ENCODE assay signal across 7 mouse cellular contexts in the genomic region with DNA sequence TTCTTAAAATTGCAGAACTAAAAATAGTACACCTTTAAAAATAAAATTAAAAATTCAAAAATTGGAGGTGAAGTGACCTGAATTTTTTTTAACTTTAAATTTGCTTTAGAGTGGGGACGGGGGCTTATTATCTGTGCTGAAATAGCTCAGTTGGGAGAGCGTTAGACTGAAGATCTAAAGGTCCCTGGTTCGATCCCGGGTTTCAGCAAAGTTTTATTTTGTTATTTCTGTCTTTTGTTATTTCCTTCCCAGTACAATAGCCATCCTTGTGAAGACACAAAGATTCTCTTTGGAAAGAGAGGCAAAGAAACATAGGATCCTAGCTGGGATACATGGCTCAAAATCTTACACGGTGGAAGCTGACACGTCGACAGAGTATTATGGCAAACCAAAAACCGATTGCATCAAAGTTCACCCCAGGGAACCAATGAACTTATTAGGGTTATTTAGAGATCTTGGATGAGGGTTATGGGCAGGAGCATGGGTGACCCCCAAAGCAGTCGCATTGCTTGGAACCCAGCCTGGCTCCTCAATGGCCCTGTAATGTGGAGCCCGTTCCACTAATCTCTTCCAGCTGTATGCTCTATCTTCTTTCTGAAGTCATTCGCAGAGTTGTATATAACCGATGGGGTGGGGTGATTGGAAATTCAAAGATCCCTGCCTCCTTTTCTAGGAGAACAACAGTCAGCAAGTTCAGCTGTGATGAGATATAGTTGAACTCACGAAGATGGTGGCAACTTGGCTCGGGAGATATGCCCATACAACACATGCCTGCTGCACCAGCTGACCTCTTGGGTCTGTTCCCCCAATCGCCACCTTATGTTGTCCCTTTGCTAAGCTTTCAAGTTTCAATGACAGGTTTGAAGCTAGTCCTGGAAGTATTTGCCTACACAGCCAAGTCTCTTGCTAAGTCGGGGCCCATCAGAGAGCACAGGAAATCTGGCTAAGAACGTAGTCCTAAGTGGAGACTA. TPM values are rescaled to one million over a fixed set of nuclear protein-coding genes. Genes with fewer than 3 reads are reported as not detected.
A peak's percentile ranks its signal among the peaks of the same experiment; 100 is the strongest.
DNase-seq lines count a peak whose midpoint lies in the region; ATAC-seq and TF ChIP-seq lines count a peak whose summit lies in the region.

No protein-coding gene starts in this region.

- H3K9me3 ChIP-seq in embryonic facial prominence, embryonic 14.5 days (ENCODE audit: control insufficient read depth, low read length) = no peaks in the 10 kb centered on the region
- H3K9me3 ChIP-seq in liver, embryonic 12.5 days (replicated peaks) = no peaks in the 10 kb centered on the region

- DNase-seq in testis, postnatal 10 days (ENCODE audit: low spot score) = no peak
- no peak for DNase-seq in embryonic facial prominence, embryonic 14.5 days (ENCODE audit: low spot score)
- no peak for DNase-seq in left cerebral cortex, postnatal 36 days (ENCODE audit: low spot score in 2 of 2)
- DNase-seq in Muller cell, postnatal 12 days (ENCODE audit: inconsistent ontology term) = no peak

- H3K9ac ChIP-seq in embryonic facial prominence, embryonic 14.5 days (ENCODE audit: low read depth, low read length) = no peak overlapping the region
- peak overlapping the region; percentile 76; the same call in 1 of the 2 replicates for H3K9ac ChIP-seq in liver, embryonic 12.5 days

- no peak for TF ChIP-seq POLR2A in testis, adult 2 months (IDR thresholded peaks at IDR 0.05; ENCODE audit: control insufficient read depth, low read depth, low read length)

- no peaks in the 10 kb centered on the region for H3K27me3 ChIP-seq in testis, adult 2 months (ENCODE audit: control insufficient read depth, insufficient read depth, low read length)
- no peaks in the 10 kb centered on the region for H3K27me3 ChIP-seq in embryonic facial prominence, embryonic 14.5 days (replicated peaks; ENCODE audit: control insufficient read depth, insufficient read depth, low read length)
- no peaks in the 10 kb centered on the region for H3K27me3 ChIP-seq in liver, embryonic 12.5 days (replicated peaks)

- intact Hi-C loops in left cerebral cortex, postnatal 36 days (cut with DNase I) = loop anchor here (5.0 to 10.0 kb wide), 4 partner anchors 41 to 586 kb away; a partner anchor contains a TSS

- no peaks in the 10 kb centered on the region for H3K36me3 ChIP-seq in testis, adult 2 months (ENCODE audit: control insufficient read depth, insufficient read depth, low read length)
- H3K36me3 ChIP-seq in embryonic facial prominence, embryonic 14.5 days (ENCODE audit: control insufficient read depth, insufficient read depth, low read length) = no peaks in the 10 kb centered on the region
- no peaks in the 10 kb centered on the region for H3K36me3 ChIP-seq in liver, embryonic 12.5 days

- H3K27ac ChIP-seq in testis, adult 2 months (ENCODE audit: control insufficient read depth, insufficient read depth, low read depth, low read length) = no peak overlapping the region
- H3K27ac ChIP-seq in embryonic facial prominence, embryonic 14.5 days (replicated peaks; ENCODE audit: low read depth, low read length) = no peak overlapping the region; the same call in 1 of the 2 replicates
- H3K27ac ChIP-seq in liver, embryonic 12.5 days = peak overlapping the region; percentile 79

- H3K4me2 ChIP-seq in embryonic facial prominence, embryonic 14.5 days (ENCODE audit: low read depth, low read length) = peak overlapping the region; percentile 63
- H3K4me2 ChIP-seq in liver, embryonic 12.5 days = peak overlapping the region; percentile 91

- ATAC-seq in embryonic facial prominence, embryonic 14.5 days (ENCODE audit: low read depth) = no peak
- no peak for ATAC-seq in liver, embryonic 12.5 days
- ATAC-seq in frontal cortex, adult (ENCODE audit: low TSS enrichment) = no peak

- 19% methylated on average over 17 of the region's 17 CpGs for WGBS in embryonic facial prominence, embryonic 14.5 days
- 12% methylated on average over 17 of the region's 17 CpGs for WGBS in liver, embryonic 12.5 days (ENCODE audit: insufficient replicate concordance)

- H3K4me3 ChIP-seq in testis, adult 2 months (ENCODE audit: control insufficient read depth, low read depth, low read length) = peak overlapping the region; percentile 35
- H3K4me3 ChIP-seq in embryonic facial prominence, embryonic 14.5 days (ENCODE audit: low read depth, low read length) = 0 out of 2 replicates have a peak overlapping the region, but pooled peaks have one; percentile 1
- peak overlapping the region; percentile 64 for H3K4me3 ChIP-seq in liver, embryonic 12.5 days

- peaks cover 13% of the 10 kb centered on the region for H3K4me1 ChIP-seq in testis, adult 2 months (ENCODE audit: control insufficient read depth, insufficient read depth, low read length)
- H3K4me1 ChIP-seq in embryonic facial prominence, embryonic 14.5 days (ENCODE audit: control insufficient read depth, insufficient read depth, low read length) = peaks cover 11% of the 10 kb centered on the region
- H3K4me1 ChIP-seq in liver, embryonic 12.5 days = peaks cover 52% of the 10 kb centered on the region

- no peak for TF ChIP-seq CTCF in testis, adult 2 months (IDR thresholded peaks at IDR 0.05; ENCODE audit: control insufficient read depth, insufficient read depth, insufficient replicate concordance, low read depth, low read length)

RNA-seq across cellular contexts. Expression of a gene that starts 32.4 kb away (rescaled TPM):
- not detected in 2 replicates for polyA plus RNA-seq in testis, adult 2 months (2012; rRNA removed)
- not detected in 2 replicates for polyA plus RNA-seq in embryonic facial prominence, embryonic 14.5 days (2014; fragmentation: Nextera tagmentation; extraction: Ambion mirVana)
- polyA plus RNA-seq in liver, embryonic 12.5 days (2016; fragmentation: Nextera tagmentation; extraction: Ambion mirVana) = 0.02 TPM in 1 of 2 replicates, not detected in the other
- not detected for total RNA-seq in left cerebral cortex, postnatal 36 days (2021)

RNA-seq across cellular contexts. Expression of a gene that starts 43.0 kb away (rescaled TPM):
- 23.0 and 24.4 TPM in 2 replicates for polyA plus RNA-seq in testis, adult 2 months (2012; rRNA removed)
- polyA plus RNA-seq in embryonic facial prominence, embryonic 14.5 days (2014; fragmentation: Nextera tagmentation; extraction: Ambion mirVana) = 9.0 and 10.1 TPM in 2 replicates
- polyA plus RNA-seq in liver, embryonic 12.5 days (2016; fragmentation: Nextera tagmentation; extraction: Ambion mirVana) = 2.8 and 3.0 TPM in 2 replicates
- total RNA-seq in left cerebral cortex, postnatal 36 days (2021) = 10 to 100 TPM; 55.5 to 59.1 TPM

RNA-seq across cellular contexts. Expression of a gene that starts 53.8 kb away (rescaled TPM):
- 0.12 TPM in 1 of 2 replicates, not detected in the other for polyA plus RNA-seq in testis, adult 2 months (2012; rRNA removed)
- polyA plus RNA-seq in embryonic facial prominence, embryonic 14.5 days (2014; fragmentation: Nextera tagmentation; extraction: Ambion mirVana) = not detected in 2 replicates
- not detected in 2 replicates for polyA plus RNA-seq in liver, embryonic 12.5 days (2016; fragmentation: Nextera tagmentation; extraction: Ambion mirVana)
- not detected for total RNA-seq in left cerebral cortex, postnatal 36 days (2021)

Comparison
In these comparisons a context has a peak if more than half of its experiments do, and no peak if none do; other contexts are left out.
1. H3K4me3 ChIP-seq: peak in every context shown above with its lines; median percentile 64 in liver, embryonic 12.5 days; 35 in testis, adult 2 months; 1 in embryonic facial prominence, embryonic 14.5 days.